Mouse (Mus musculus): ENCODE measurements around the gene Cfdp1. TPM values are rescaled to one million over a fixed set of nuclear protein-coding genes. Genes with fewer than 3 reads are reported as not detected.

The Cfdp1 gene
- polyA plus RNA-seq, 1 experiment from 2014 or later = 201 TPM

GRCm38 (mm10) chr8:111732406-111733085 lies 121.5 kb downstream of the Cfdp1 start:
- H3K9me3 ChIP-seq = no peaks in the 10 kb centered on the region
- ATAC-seq (ENCODE audit: low FRiP score, low read depth) = 0 out of 2 replicates have a peak, but pooled peaks have one; percentile 4
- peaks cover 88% of the 10 kb centered on the region for H3K4me1 ChIP-seq (replicated peaks)
- no peaks in the 10 kb centered on the region for H3K27me3 ChIP-seq
- peak overlapping the region; percentile 52 for H3K4me3 ChIP-seq
- H3K36me3 ChIP-seq = no peaks in the 10 kb centered on the region
- peak overlapping the region; percentile 72 for H3K4me2 ChIP-seq
- peak overlapping the region; percentile 81 for H3K27ac ChIP-seq (replicated peaks)
- 25% methylated on average over 10 of the region's 10 CpGs for WGBS
- H3K9ac ChIP-seq = peak overlapping the region; percentile 60

- Histone ChIP-seq H3K4me3 (peak overlapping the region; percentile 52), H3K4me1 (replicated peaks) (peaks cover 86% of the 10 kb centered on the region), H3K27me3 (no peaks in the 10 kb centered on the region), H3K9me3 (no peaks in the 10 kb centered on the region), H3K36me3 (no peaks in the 10 kb centered on the region), H3K4me2 (peak overlapping the region; percentile 72), H3K27ac (replicated peaks) (peak overlapping the region; percentile 81), H3K9ac (peak overlapping the region; percentile 60)
- ATAC-seq (ENCODE audit: low FRiP score, low read depth) = peak; percentile 95
- WGBS = under 1% methylated on average over 29 of the region's 41 CpGs
Observed at GRCm38 (mm10) chr8:111732004-111732403, 122.1 kb downstream of the Cfdp1 start.

- peak overlapping the region; percentile 72 for H3K4me2 ChIP-seq
- H3K4me1 ChIP-seq (replicated peaks) = peaks cover 86% of the 10 kb centered on the region
- peak overlapping the region; percentile 60 for H3K9ac ChIP-seq
- no peaks in the 10 kb centered on the region for H3K27me3 ChIP-seq
- H3K36me3 ChIP-seq = no peaks in the 10 kb centered on the region
- under 1% methylated on average over 39 of the region's 39 CpGs for WGBS
- peak overlapping the region; percentile 81 for H3K27ac ChIP-seq (replicated peaks)
- peak overlapping the region; percentile 52 for H3K4me3 ChIP-seq
- peak; percentile 35; the same call in 1 of the 2 replicates for ATAC-seq (ENCODE audit: low FRiP score, low read depth)
- H3K9me3 ChIP-seq = no peaks in the 10 kb centered on the region
Observed at GRCm38 (mm10) chr8:111731231-111731977, 122.7 kb downstream of the Cfdp1 start.

GRCm38 (mm10) chr8:111729233-111730170 lies 124.6 kb downstream of the Cfdp1 start:
- Histone ChIP-seq H3K4me3 (no peak overlapping the region), H3K4me2 (no peak overlapping the region), H3K9ac (no peak overlapping the region), H3K27me3 (no peaks in the 10 kb centered on the region), H3K4me1 (replicated peaks) (peaks cover 73% of the 10 kb centered on the region), H3K9me3 (no peaks in the 10 kb centered on the region), H3K36me3 (no peaks in the 10 kb centered on the region), H3K27ac (replicated peaks) (no peak overlapping the region)
- 69% methylated on average over 7 of the region's 7 CpGs for WGBS
- no peak for ATAC-seq (ENCODE audit: low FRiP score, low read depth)

GRCm38 (mm10) chr8:111728481-111728880 lies 125.6 kb downstream of the Cfdp1 start:
- 67% methylated on average over 5 of the region's 5 CpGs for WGBS
- Histone ChIP-seq H3K9ac (no peak overlapping the region), H3K27ac (replicated peaks) (no peak overlapping the region), H3K27me3 (no peaks in the 10 kb centered on the region), H3K4me1 (replicated peaks) (peaks cover 63% of the 10 kb centered on the region), H3K36me3 (no peaks in the 10 kb centered on the region), H3K4me2 (no peak overlapping the region), H3K9me3 (no peaks in the 10 kb centered on the region), H3K4me3 (no peak overlapping the region)
- no peak for ATAC-seq (ENCODE audit: low FRiP score, low read depth)

GRCm38 (mm10) chr8:111727553-111727952 lies 126.5 kb downstream of the Cfdp1 start:
- H3K4me1 ChIP-seq (replicated peaks) = peaks cover 53% of the 10 kb centered on the region
- no peak overlapping the region for H3K4me2 ChIP-seq
- H3K27me3 ChIP-seq = no peaks in the 10 kb centered on the region
- 89% methylated on average over 4 of the region's 4 CpGs for WGBS
- H3K9me3 ChIP-seq = no peaks in the 10 kb centered on the region
- no peak for ATAC-seq (ENCODE audit: low FRiP score, low read depth)
- no peak overlapping the region for H3K4me3 ChIP-seq
- no peaks in the 10 kb centered on the region for H3K36me3 ChIP-seq
- H3K27ac ChIP-seq (replicated peaks) = no peak overlapping the region
- H3K9ac ChIP-seq = no peak overlapping the region

- Histone ChIP-seq H3K9me3 (no peaks in the 10 kb centered on the region), H3K4me1 (replicated peaks) (peaks cover 48% of the 10 kb centered on the region), H3K27me3 (no peaks in the 10 kb centered on the region), H3K27ac (replicated peaks) (peak overlapping the region; percentile 56), H3K4me2 (no peak overlapping the region), H3K9ac (no peak overlapping the region), H3K4me3 (no peak overlapping the region), H3K36me3 (no peaks in the 10 kb centered on the region)
- peak; percentile 82 for ATAC-seq (ENCODE audit: low FRiP score, low read depth)
- 63% methylated on average over 7 of the region's 7 CpGs for WGBS
Observed at GRCm38 (mm10) chr8:111726102-111726900, 127.8 kb downstream of the Cfdp1 start.

- peaks cover 3% of the 10 kb centered on the region; the same call in 1 of the 2 replicates for H3K36me3 ChIP-seq
- no peak overlapping the region for H3K4me2 ChIP-seq
- H3K4me1 ChIP-seq (replicated peaks) = peaks cover 38% of the 10 kb centered on the region
- H3K9ac ChIP-seq = no peak overlapping the region
- no peak overlapping the region for H3K27ac ChIP-seq (replicated peaks)
- H3K9me3 ChIP-seq = no peaks in the 10 kb centered on the region
- no peak for ATAC-seq (ENCODE audit: low FRiP score, low read depth)
- 91% methylated on average over 6 of the region's 6 CpGs for WGBS
- no peaks in the 10 kb centered on the region for H3K27me3 ChIP-seq
- H3K4me3 ChIP-seq = no peak overlapping the region
Observed at GRCm38 (mm10) chr8:111725341-111725740, 128.8 kb downstream of the Cfdp1 start.

GRCm38 (mm10) chr8:111720115-111720544 lies 134.0 kb downstream of the Cfdp1 start:
- Histone ChIP-seq H3K4me2 (no peak overlapping the region), H3K9ac (no peak overlapping the region), H3K27ac (replicated peaks) (no peak overlapping the region; the same call in 1 of the 2 replicates), H3K4me3 (no peak overlapping the region), H3K27me3 (no peaks in the 10 kb centered on the region), H3K4me1 (replicated peaks) (peaks cover 35% of the 10 kb centered on the region), H3K9me3 (no peaks in the 10 kb centered on the region), H3K36me3 (peaks cover 4% of the 10 kb centered on the region)
- ATAC-seq (ENCODE audit: low FRiP score, low read depth) = no peak
- WGBS = 70% methylated on average over 4 of the region's 4 CpGs

- Histone ChIP-seq H3K4me1 (replicated peaks) (peaks cover 35% of the 10 kb centered on the region), H3K9ac (no peak overlapping the region), H3K27ac (replicated peaks) (0 out of 2 replicates have a peak overlapping the region, but pooled peaks have one; percentile 26), H3K36me3 (peaks cover 11% of the 10 kb centered on the region), H3K4me3 (no peak overlapping the region), H3K4me2 (no peak overlapping the region), H3K27me3 (no peaks in the 10 kb centered on the region), H3K9me3 (no peaks in the 10 kb centered on the region)
- ATAC-seq (ENCODE audit: low FRiP score, low read depth) = no peak
- 36% methylated on average over 5 of the region's 5 CpGs for WGBS
Observed at GRCm38 (mm10) chr8:111718937-111719336, 135.2 kb downstream of the Cfdp1 start.
